In genomic region chr9:59171576-59171975, GRCm38 (mm10) we compare ENCODE assay signal across 13 mouse cellular contexts.
DNase-seq lines count a peak whose midpoint lies in the region; ATAC-seq lines count a peak whose summit lies in the region.
"Had no signal": no experiment of that assay in that cellular context is flagged by ENCODE, and none has a peak within 500 bp of the region (broad histone marks: within the 10 kb centered on the region; RNA-seq: fewer than 3 reads in every experiment).

No protein-coding gene starts in this region.

- 82% methylated on average over 2 of the region's 2 CpGs for WGBS in forebrain, embryonic 14.5 days
- WGBS in forebrain, embryonic 12.5 days = 84% methylated on average over 2 of the region's 2 CpGs
- 85% methylated on average over 2 of the region's 2 CpGs for WGBS in midbrain, embryonic 14.5 days
- 91% methylated on average over 2 of the region's 2 CpGs for WGBS in midbrain, embryonic 11.5 days

- DNase-seq in forebrain, embryonic 14.5 days (ENCODE audit: low spot score) = peak; percentile 44
- peak; percentile 11 for DNase-seq in midbrain, embryonic 14.5 days
- no peak for DNase-seq in midbrain, embryonic 11.5 days (ENCODE audit: low spot score, missing footprints)
- peak; percentile 27 for DNase-seq in cerebellum, adult 9-11 months
- peak; percentile 28 for DNase-seq in kidney, postnatal 14 days
- DNase-seq in ovary, postnatal 36 days (ENCODE audit: low spot score) = no peak
- no peak for DNase-seq in adrenal gland, postnatal 4 days (ENCODE audit: low spot score in 2 of 2)
- DNase-seq: adrenal gland, adult 2 months; heart, postnatal 36 days had no signal

- no peak overlapping the region for H3K9ac ChIP-seq in forebrain, embryonic 14.5 days (ENCODE audit: low read length)
- no peak overlapping the region for H3K9ac ChIP-seq in forebrain, embryonic 12.5 days
- H3K9ac ChIP-seq in midbrain, embryonic 14.5 days (replicated peaks; ENCODE audit: low read length) = no peak overlapping the region
- H3K9ac ChIP-seq in midbrain, embryonic 11.5 days (ENCODE audit: low read length) = no peak overlapping the region
- H3K9ac ChIP-seq: lung, embryonic 15.5 days had no signal

- H3K27me3 ChIP-seq in forebrain, embryonic 14.5 days (replicated peaks; ENCODE audit: control insufficient read depth, insufficient read depth, low read length) = no peaks in the 10 kb centered on the region
- no peaks in the 10 kb centered on the region; the same call in 1 of the 2 replicates for H3K27me3 ChIP-seq in forebrain, embryonic 12.5 days
- no peaks in the 10 kb centered on the region for H3K27me3 ChIP-seq in midbrain, embryonic 14.5 days (ENCODE audit: control insufficient read depth, insufficient read depth, low read length)
- H3K27me3 ChIP-seq in midbrain, embryonic 11.5 days (ENCODE audit: control insufficient read depth, insufficient read depth, low read length) = no peaks in the 10 kb centered on the region
- H3K27me3 ChIP-seq: lung, embryonic 15.5 days had no signal

- H3K4me1 ChIP-seq in forebrain, embryonic 14.5 days (ENCODE audit: control insufficient read depth, insufficient read depth, low read length) = no peaks in the 10 kb centered on the region; the same call in none of the 2 replicates
- H3K4me1 ChIP-seq in forebrain, embryonic 12.5 days = 0 out of 2 replicates have a peak, but pooled peaks cover 4% of the 10 kb centered on the region
- 0 out of 2 replicates have a peak, but pooled peaks cover 2% of the 10 kb centered on the region for H3K4me1 ChIP-seq in midbrain, embryonic 14.5 days (ENCODE audit: control insufficient read depth, insufficient read depth, low read length)
- no peaks in the 10 kb centered on the region for H3K4me1 ChIP-seq in midbrain, embryonic 11.5 days (ENCODE audit: control insufficient read depth, insufficient read depth, low read length)
- H3K4me1 ChIP-seq: lung, embryonic 15.5 days had no signal

- no peaks in the 10 kb centered on the region for H3K36me3 ChIP-seq in forebrain, embryonic 14.5 days (ENCODE audit: control insufficient read depth, insufficient read depth, low read length)
- H3K36me3 ChIP-seq in forebrain, embryonic 12.5 days (replicated peaks) = no peaks in the 10 kb centered on the region
- no peaks in the 10 kb centered on the region for H3K36me3 ChIP-seq in midbrain, embryonic 14.5 days (ENCODE audit: control insufficient read depth, insufficient read depth, low read length)
- no peaks in the 10 kb centered on the region for H3K36me3 ChIP-seq in midbrain, embryonic 11.5 days (ENCODE audit: control insufficient read depth, insufficient read depth, low read length)
- H3K36me3 ChIP-seq: heart, embryonic 10.5 days; lung, embryonic 15.5 days had no signal

- ATAC-seq in forebrain, embryonic 14.5 days = no peak
- no peak for ATAC-seq in forebrain, embryonic 12.5 days (ENCODE audit: low FRiP score)
- no peak for ATAC-seq in midbrain, embryonic 14.5 days (ENCODE audit: low FRiP score, low TSS enrichment)
- ATAC-seq in midbrain, embryonic 11.5 days (ENCODE audit: low FRiP score) = no peak

- H3K27ac ChIP-seq in forebrain, embryonic 14.5 days (ENCODE audit: low read depth, low read length) = peak overlapping the region; percentile 5; the same call in 1 of the 2 replicates
- no peak overlapping the region for H3K27ac ChIP-seq in forebrain, embryonic 12.5 days
- H3K27ac ChIP-seq in midbrain, embryonic 14.5 days (replicated peaks; ENCODE audit: low read depth, low read length) = peak overlapping the region; percentile 15; the same call in 1 of the 2 replicates
- no peak overlapping the region for H3K27ac ChIP-seq in midbrain, embryonic 11.5 days (ENCODE audit: low read depth, low read length)
- H3K27ac ChIP-seq: heart, embryonic 10.5 days; layer of hippocampus, adult 2 months; lung, embryonic 15.5 days had no signal

- no peaks in the 10 kb centered on the region for H3K9me3 ChIP-seq in forebrain, embryonic 14.5 days (replicated peaks; ENCODE audit: control insufficient read depth, low read length)
- H3K9me3 ChIP-seq in forebrain, embryonic 12.5 days = 0 out of 2 replicates have a peak, but pooled peaks cover 6% of the 10 kb centered on the region
- no peaks in the 10 kb centered on the region for H3K9me3 ChIP-seq in midbrain, embryonic 14.5 days (ENCODE audit: control insufficient read depth, low read length)
- peaks cover 3% of the 10 kb centered on the region; the same call in 1 of the 2 replicates for H3K9me3 ChIP-seq in midbrain, embryonic 11.5 days (ENCODE audit: control insufficient read depth, low read length)
- H3K9me3 ChIP-seq: heart, embryonic 10.5 days; lung, embryonic 15.5 days had no signal

- H3K4me3 ChIP-seq in forebrain, embryonic 14.5 days (ENCODE audit: low read depth, low read length) = no peak overlapping the region
- H3K4me3 ChIP-seq in forebrain, embryonic 12.5 days (replicated peaks) = no peak overlapping the region
- H3K4me3 ChIP-seq in midbrain, embryonic 14.5 days (replicated peaks; ENCODE audit: low read depth, low read length) = no peak overlapping the region
- H3K4me3 ChIP-seq in midbrain, embryonic 11.5 days (ENCODE audit: low read depth, low read length) = no peak overlapping the region
- H3K4me3 ChIP-seq: heart, embryonic 10.5 days; layer of hippocampus, adult 2 months; lung, embryonic 15.5 days had no signal

- no peak overlapping the region for H3K4me2 ChIP-seq in forebrain, embryonic 14.5 days (ENCODE audit: low read length)
- no peak overlapping the region for H3K4me2 ChIP-seq in forebrain, embryonic 12.5 days
- H3K4me2 ChIP-seq in midbrain, embryonic 14.5 days (ENCODE audit: low read length) = no peak overlapping the region
- no peak overlapping the region for H3K4me2 ChIP-seq in midbrain, embryonic 11.5 days
- H3K4me2 ChIP-seq: lung, embryonic 15.5 days had no signal

Comparison
In these comparisons a context has a peak if more than half of its experiments do, and no peak if none do; other contexts are left out.
1. DNase-seq: peak in forebrain, embryonic 14.5 days (single experiment), midbrain, embryonic 14.5 days (single experiment), cerebellum, adult 9-11 months (single experiment) and kidney, postnatal 14 days (single experiment); none in midbrain, embryonic 11.5 days (single experiment), ovary, postnatal 36 days (single experiment) and adrenal gland, postnatal 4 days (0 of 2).
2. H3K27ac ChIP-seq: peak in forebrain, embryonic 14.5 days (single experiment) and midbrain, embryonic 14.5 days (single experiment); none in forebrain, embryonic 12.5 days (single experiment) and midbrain, embryonic 11.5 days (single experiment).